17 mouse cellular contexts compared by ENCODE assay signal in the genomic region with DNA sequence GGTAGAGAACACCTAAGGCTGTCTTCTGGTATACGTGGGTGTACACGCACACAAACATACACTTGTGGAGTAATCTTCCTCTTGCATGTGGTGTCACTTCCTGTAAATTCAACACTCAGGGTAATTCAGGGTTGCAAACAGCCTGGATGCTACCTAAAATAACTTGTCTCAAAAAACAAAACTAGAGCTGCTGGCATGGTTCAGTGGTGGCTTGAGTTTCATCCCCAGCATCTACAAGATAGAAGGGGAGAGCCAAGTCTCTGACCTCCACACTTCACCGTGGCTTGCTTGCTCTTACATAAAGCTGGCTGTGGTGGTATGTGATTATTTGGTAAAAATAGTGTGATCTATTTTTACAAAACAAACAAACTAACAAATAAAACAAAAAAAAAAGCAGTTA.
"Had no signal": no experiment of that assay in that cellular context is flagged by ENCODE, and none has a peak within 500 bp of the region (broad histone marks: within the 10 kb centered on the region; RNA-seq: fewer than 3 reads in every experiment).

No protein-coding gene starts in this region.

- H3K9me3 ChIP-seq: limb, embryonic 12.5 days; limb, embryonic 15.5 days; liver, embryonic 13.5 days; stomach, embryonic 15.5 days had no signal

- H3K4me1 ChIP-seq: limb, embryonic 12.5 days; limb, embryonic 15.5 days; liver, embryonic 13.5 days; stomach, embryonic 15.5 days had no signal

- H3K27ac ChIP-seq: limb, embryonic 12.5 days; limb, embryonic 15.5 days; liver, embryonic 13.5 days; macrophage; stomach, embryonic 15.5 days had no signal

- DNase-seq: kidney, adult 9 months; kidney, postnatal 14 days; kidney, postnatal 4 days; left cerebral cortex, postnatal 4 days; liver, embryonic 13.5 days; lung, adult 2 months; midbrain, embryonic 14.5 days; right cerebral cortex, adult 18-20 months; right cerebral cortex, postnatal 14 days; right cerebral cortex, postnatal 4 days; spleen, adult 18-20 months; thymus, postnatal 25 days had no signal

- H3K9ac ChIP-seq: limb, embryonic 12.5 days; limb, embryonic 15.5 days; liver, embryonic 13.5 days; stomach, embryonic 15.5 days had no signal

- H3K4me3 ChIP-seq: limb, embryonic 12.5 days; limb, embryonic 15.5 days; liver, embryonic 13.5 days; stomach, embryonic 15.5 days had no signal

- H3K27me3 ChIP-seq: limb, embryonic 12.5 days; limb, embryonic 15.5 days; liver, embryonic 13.5 days; stomach, embryonic 15.5 days had no signal

- H3K4me2 ChIP-seq: limb, embryonic 12.5 days; limb, embryonic 15.5 days; liver, embryonic 13.5 days; midbrain, embryonic 11.5 days; stomach, embryonic 15.5 days had no signal
